Mouse (Mus musculus) forebrain, embryonic 10.5 days (tissue): Measurements from ENCODE around the gene Mfsd6. TPM values are rescaled to one million over a fixed set of nuclear protein-coding genes. Genes with fewer than 3 reads are reported as not detected.

ENCODE experiments used
- DNase-seq: peaks from one replicate; pipeline ENCODE4 v3.0.0-alpha.2; 2017; ENCODE audit warnings: low spot score; ENCODE audit errors: extremely low spot score
- H3K27ac ChIP-seq: fragments of 300-500 bp; sonication (generic); 2 replicates; pipeline ENCODE4 v1.5.1; 2016; ENCODE audit warnings: mild to moderate bottlenecking
- H3K27me3 ChIP-seq: fragments of 300-500 bp; sonication (generic); 2 replicates; pipeline ENCODE4 v1.6.1; 2016; ENCODE audit warnings: mild to moderate bottlenecking; ENCODE audit not compliant: poor library complexity, severe bottlenecking
- H3K36me3 ChIP-seq: fragments of 300-500 bp; sonication (generic); replicated peaks from 2 replicates; pipeline ENCODE4 v1.6.1; 2016; ENCODE audit warnings: mild to moderate bottlenecking, moderate library complexity
- H3K4me1 ChIP-seq: fragments of 300-500 bp; sonication (generic); 2 replicates; pipeline ENCODE4 v1.6.1; 2016
- H3K4me3 ChIP-seq: fragments of 300-500 bp; sonication (generic); 2 replicates; pipeline ENCODE4 v1.5.1; 2016; ENCODE audit warnings: mild to moderate bottlenecking, moderate library complexity
- H3K9me3 ChIP-seq: fragments of 300-500 bp; sonication (generic); 2 replicates; pipeline ENCODE4 v1.6.1; 2016; ENCODE audit warnings: mild to moderate bottlenecking, moderate library complexity
- WGBS: fragments of 180-500 bp; shearing (Covaris S2); methylation state at CpG from one replicate; pipeline ENCODE4 v1.1.7; 2016; 5-methylcytosine and 5-hydroxymethylcytosine counted together
- polyA plus RNA-seq: library from polyadenylated mRNA; unstranded; fragments of >200 nt; fragmentation: Nextera tagmentation; extraction: Ambion mirVana; gene quantifications from 2 replicates; pipeline ENCODE4 v1.2.1, GENCODE M21; 2016

The Mfsd6 gene
- polyA plus RNA-seq, 1 experiment from 2014 or later = 1.2 TPM

- no peak for DNase-seq
- Histone ChIP-seq H3K27me3 (no peaks in the 10 kb centered on the region), H3K4me3 (no peak overlapping the region), H3K9me3 (no peaks in the 10 kb centered on the region), H3K4me1 (no peaks in the 10 kb centered on the region), H3K27ac (no peak overlapping the region), H3K36me3 (no peaks in the 10 kb centered on the region)
Observed at GRCm38 (mm10) chr1:52620442-52620841, 106.8 kb downstream of the Mfsd6 start.

GRCm38 (mm10) chr1:52618217-52618616 is 109.0 kb downstream of the Mfsd6 start:
- 84% methylated on average over 1 of the region's 1 CpGs for WGBS
- H3K9me3 ChIP-seq = no peaks in the 10 kb centered on the region
- no peaks in the 10 kb centered on the region for H3K27me3 ChIP-seq
- H3K27ac ChIP-seq = no peak overlapping the region
- H3K4me3 ChIP-seq = no peak overlapping the region
- DNase-seq = no peak
- no peaks in the 10 kb centered on the region for H3K4me1 ChIP-seq
- H3K36me3 ChIP-seq = no peaks in the 10 kb centered on the region

GRCm38 (mm10) chr1:52608486-52608885 is 118.8 kb downstream of the Mfsd6 start:
- DNase-seq = no peak
- no peaks in the 10 kb centered on the region for H3K36me3 ChIP-seq
- WGBS = 87% methylated on average over 4 of the region's 4 CpGs
- peaks cover 4% of the 10 kb centered on the region; the same call in 1 of the 2 replicates for H3K9me3 ChIP-seq
- H3K27ac ChIP-seq = no peak overlapping the region
- no peaks in the 10 kb centered on the region for H3K4me1 ChIP-seq
- no peak overlapping the region for H3K4me3 ChIP-seq
- H3K27me3 ChIP-seq = no peaks in the 10 kb centered on the region

- Histone ChIP-seq H3K4me1 (no peaks in the 10 kb centered on the region), H3K36me3 (no peaks in the 10 kb centered on the region), H3K27me3 (no peaks in the 10 kb centered on the region), H3K9me3 (peaks cover 4% of the 10 kb centered on the region; the same call in 1 of the 2 replicates), H3K27ac (no peak overlapping the region), H3K4me3 (no peak overlapping the region)
- 95% methylated on average over 1 of the region's 1 CpGs for WGBS
- no peak for DNase-seq
Observed at GRCm38 (mm10) chr1:52607700-52608099, 119.6 kb downstream of the Mfsd6 start.

Other genes starting within 250 kb of the Mfsd6 start
- 2.7 and 3.8 TPM in 2 replicates for gene Nab1, start 226.8 kb downstream of the Mfsd6 start, polyA plus RNA-seq
- gene Nemp2, start 96.8 kb downstream of the Mfsd6 start, polyA plus RNA-seq = 10.1 and 10.3 TPM in 2 replicates
- gene Inpp1, start 90.2 kb upstream of the Mfsd6 start, polyA plus RNA-seq = 10.4 and 12.3 TPM in 2 replicates
- gene Hibch, start 117.5 kb upstream of the Mfsd6 start, polyA plus RNA-seq = 21.9 and 23.9 TPM in 2 replicates